Mouse (Mus musculus): ENCODE data around the gene Pif1. TPM values are rescaled to one million over a fixed set of nuclear protein-coding genes. Genes with fewer than 3 reads are reported as not detected.
A peak's percentile ranks its signal among the peaks of the same experiment; 100 is the strongest.

Pif1 gene
- total and polyA plus RNA-seq, 2 experiments from 2014 or later = 2.6 to 7.1 TPM

GRCm38 (mm10) chr9:65542111-65542524 is 44.8 kb upstream of the Pif1 start:
- H3K27ac ChIP-seq (ENCODE audit: low read depth) = peak overlapping the region; percentile 90
- no peak overlapping the region for H3K4me3 ChIP-seq (ENCODE audit: low read depth, low read length)
- peaks cover 24% of the 10 kb centered on the region for H3K4me1 ChIP-seq (ENCODE audit: control insufficient read depth, insufficient read depth)
- WGBS = 16% methylated on average over 7 of the region's 7 CpGs
- ATAC-seq (ENCODE audit: insufficient read depth, low read depth) (peak; percentile 56), DNase-seq (ENCODE audit: low spot score) (peak; percentile 63)
- H3K27me3 ChIP-seq (ENCODE audit: control insufficient read depth, insufficient read depth, low read length) = no peaks in the 10 kb centered on the region
- H3K9ac ChIP-seq (replicated peaks; ENCODE audit: low read depth, low read length) = no peak overlapping the region
- no peak overlapping the region for H3K4me2 ChIP-seq (ENCODE audit: low read depth, low read length)
- H3K9me3 ChIP-seq (replicated peaks; ENCODE audit: control insufficient read depth, low read length) = no peaks in the 10 kb centered on the region
- no peak for TF ChIP-seq EP300 (IDR thresholded peaks at IDR 0.05; ENCODE audit: low read depth)
- no peak for TF ChIP-seq CTCF (IDR thresholded peaks at IDR 0.05; ENCODE audit: low read depth)
- no peaks in the 10 kb centered on the region for H3K36me3 ChIP-seq (replicated peaks; ENCODE audit: control insufficient read depth, insufficient read depth, low read length)

GRCm38 (mm10) chr9:65545635-65546412 is 41.1 kb upstream of the Pif1 start:
- no peaks in the 10 kb centered on the region for H3K9me3 ChIP-seq (replicated peaks; ENCODE audit: control insufficient read depth, low read length)
- H3K27ac ChIP-seq (ENCODE audit: low read depth) = peak overlapping the region; percentile 37
- WGBS = 63% methylated on average over 10 of the region's 10 CpGs
- H3K36me3 ChIP-seq (replicated peaks; ENCODE audit: control insufficient read depth, insufficient read depth, low read length) = no peaks in the 10 kb centered on the region
- no peak overlapping the region for H3K9ac ChIP-seq (replicated peaks; ENCODE audit: low read depth, low read length)
- DNase-seq (ENCODE audit: low spot score) (no peak), ATAC-seq (ENCODE audit: insufficient read depth, low read depth) (no peak)
- no peak overlapping the region for H3K4me2 ChIP-seq (ENCODE audit: low read depth, low read length)
- no peak for TF ChIP-seq CTCF (IDR thresholded peaks at IDR 0.05; ENCODE audit: low read depth)
- no peak for TF ChIP-seq EP300 (IDR thresholded peaks at IDR 0.05; ENCODE audit: low read depth)
- peaks cover 35% of the 10 kb centered on the region for H3K4me1 ChIP-seq (ENCODE audit: control insufficient read depth, insufficient read depth)
- H3K4me3 ChIP-seq (ENCODE audit: low read depth, low read length) = no peak overlapping the region
- no peaks in the 10 kb centered on the region for H3K27me3 ChIP-seq (ENCODE audit: control insufficient read depth, insufficient read depth, low read length)

- Histone ChIP-seq H3K4me2 (ENCODE audit: low read depth, low read length) (no peak overlapping the region), H3K9ac (replicated peaks; ENCODE audit: low read depth, low read length) (no peak overlapping the region), H3K4me1 (ENCODE audit: control insufficient read depth, insufficient read depth) (peaks cover 38% of the 10 kb centered on the region), H3K9me3 (replicated peaks; ENCODE audit: control insufficient read depth, low read length) (no peaks in the 10 kb centered on the region), H3K36me3 (replicated peaks; ENCODE audit: control insufficient read depth, insufficient read depth, low read length) (no peaks in the 10 kb centered on the region), H3K4me3 (ENCODE audit: low read depth, low read length) (no peak overlapping the region), H3K27ac (ENCODE audit: low read depth) (peak overlapping the region; percentile 37; the same call in 1 of the 2 replicates), H3K27me3 (ENCODE audit: control insufficient read depth, insufficient read depth, low read length) (no peaks in the 10 kb centered on the region)
- TF ChIP-seq EP300 (IDR thresholded peaks at IDR 0.05; ENCODE audit: low read depth) (no peak), CTCF (IDR thresholded peaks at IDR 0.05; ENCODE audit: low read depth) (no peak)
- DNase-seq (ENCODE audit: low spot score) (no peak), ATAC-seq (ENCODE audit: insufficient read depth, low read depth) (no peak)
- 24% methylated on average over 4 of the region's 4 CpGs for WGBS
These were observed 40.6 kb upstream of the Pif1 start for GRCm38 (mm10) chr9:65546413-65546695.

GRCm38 (mm10) chr9:65547111-65547510 is 39.8 kb upstream of the Pif1 start:
- H3K36me3 ChIP-seq (replicated peaks; ENCODE audit: control insufficient read depth, insufficient read depth, low read length) = no peaks in the 10 kb centered on the region
- DNase-seq (ENCODE audit: low spot score) = no peak
- H3K4me1 ChIP-seq (ENCODE audit: control insufficient read depth, insufficient read depth) = peaks cover 37% of the 10 kb centered on the region
- TF ChIP-seq EP300 (IDR thresholded peaks at IDR 0.05; ENCODE audit: low read depth) (no peak), CTCF (IDR thresholded peaks at IDR 0.05; ENCODE audit: low read depth) (no peak)
- H3K27me3 ChIP-seq (ENCODE audit: control insufficient read depth, insufficient read depth, low read length) = no peaks in the 10 kb centered on the region
- no peaks in the 10 kb centered on the region for H3K9me3 ChIP-seq (replicated peaks; ENCODE audit: control insufficient read depth, low read length)
- ATAC-seq (ENCODE audit: insufficient read depth, low read depth) = no peak
- peak overlapping the region; percentile 13; the same call in 1 of the 2 replicates for H3K9ac ChIP-seq (replicated peaks; ENCODE audit: low read depth, low read length)
- no peak overlapping the region for H3K4me2 ChIP-seq (ENCODE audit: low read depth, low read length)
- no peak overlapping the region; the same call in 1 of the 2 replicates for H3K27ac ChIP-seq (ENCODE audit: low read depth)
- WGBS = 65% methylated on average over 5 of the region's 5 CpGs
- H3K4me3 ChIP-seq (ENCODE audit: low read depth, low read length) = no peak overlapping the region

GRCm38 (mm10) chr9:65547844-65548243 is 39.1 kb upstream of the Pif1 start:
- Histone ChIP-seq H3K4me1 (ENCODE audit: control insufficient read depth, insufficient read depth) (peaks cover 33% of the 10 kb centered on the region), H3K36me3 (replicated peaks; ENCODE audit: control insufficient read depth, insufficient read depth, low read length) (no peaks in the 10 kb centered on the region), H3K27me3 (ENCODE audit: control insufficient read depth, insufficient read depth, low read length) (no peaks in the 10 kb centered on the region), H3K9me3 (replicated peaks; ENCODE audit: control insufficient read depth, low read length) (no peaks in the 10 kb centered on the region), H3K27ac (ENCODE audit: low read depth) (no peak overlapping the region), H3K9ac (replicated peaks; ENCODE audit: low read depth, low read length) (no peak overlapping the region), H3K4me3 (ENCODE audit: low read depth, low read length) (no peak overlapping the region), H3K4me2 (ENCODE audit: low read depth, low read length) (no peak overlapping the region)
- TF ChIP-seq EP300 (IDR thresholded peaks at IDR 0.05; ENCODE audit: low read depth) (no peak), CTCF (IDR thresholded peaks at IDR 0.05; ENCODE audit: low read depth) (no peak)
- DNase-seq (ENCODE audit: low spot score) (no peak), ATAC-seq (ENCODE audit: insufficient read depth, low read depth) (no peak)
- WGBS = 66% methylated on average over 4 of the region's 4 CpGs

- Histone ChIP-seq H3K36me3 (replicated peaks; ENCODE audit: control insufficient read depth, insufficient read depth, low read length) (no peaks in the 10 kb centered on the region), H3K9ac (replicated peaks; ENCODE audit: low read depth, low read length) (no peak overlapping the region), H3K4me3 (ENCODE audit: low read depth, low read length) (no peak overlapping the region), H3K4me1 (ENCODE audit: control insufficient read depth, insufficient read depth) (peaks cover 33% of the 10 kb centered on the region), H3K4me2 (ENCODE audit: low read depth, low read length) (no peak overlapping the region), H3K27ac (ENCODE audit: low read depth) (no peak overlapping the region), H3K9me3 (replicated peaks; ENCODE audit: control insufficient read depth, low read length) (no peaks in the 10 kb centered on the region), H3K27me3 (ENCODE audit: control insufficient read depth, insufficient read depth, low read length) (no peaks in the 10 kb centered on the region)
- ATAC-seq (ENCODE audit: insufficient read depth, low read depth) (no peak), DNase-seq (ENCODE audit: low spot score) (no peak)
- WGBS = 80% methylated on average over 8 of the region's 8 CpGs
- no peak for TF ChIP-seq EP300 (IDR thresholded peaks at IDR 0.05; ENCODE audit: low read depth)
- TF ChIP-seq CTCF (IDR thresholded peaks at IDR 0.05; ENCODE audit: low read depth) = no peak
These were observed 38.6 kb upstream of the Pif1 start for GRCm38 (mm10) chr9:65548311-65548710.
